Mouse (Mus musculus) right cerebral cortex, postnatal 36 days (tissue): Measurements from ENCODE around the gene Nfe2l1.
A peak's percentile ranks its signal among the peaks of the same experiment; 100 is the strongest.

Experiments
- DNase-seq, 2 experiments: peaks; one replicate each; pipeline ENCODE4 v3.0.0; 2022; ENCODE audit warnings: low spot score in 2 of 2, mixed read lengths in 1 of 2

Gene Nfe2l1

DNA sequence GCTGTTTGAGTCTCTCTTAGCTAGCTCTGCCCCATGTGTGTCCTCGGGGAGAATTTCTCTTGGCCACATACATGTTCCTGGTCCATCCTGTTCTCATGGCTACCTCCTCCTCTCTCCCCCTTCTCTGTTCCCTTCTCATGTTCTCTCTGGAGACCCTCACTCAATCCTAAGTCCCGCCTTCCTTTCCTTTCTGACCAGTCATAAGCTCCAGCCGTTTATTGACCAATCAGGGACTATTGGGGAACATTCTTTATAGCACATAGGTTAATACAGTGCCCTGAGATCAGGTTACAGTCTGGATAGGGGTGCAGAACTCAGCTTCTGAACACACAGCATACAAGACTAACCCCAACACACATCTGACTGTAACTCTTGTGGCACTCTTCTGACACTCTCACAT lies 17.5 kb upstream of the Nfe2l1 start:
- no peak for DNase-seq

DNA sequence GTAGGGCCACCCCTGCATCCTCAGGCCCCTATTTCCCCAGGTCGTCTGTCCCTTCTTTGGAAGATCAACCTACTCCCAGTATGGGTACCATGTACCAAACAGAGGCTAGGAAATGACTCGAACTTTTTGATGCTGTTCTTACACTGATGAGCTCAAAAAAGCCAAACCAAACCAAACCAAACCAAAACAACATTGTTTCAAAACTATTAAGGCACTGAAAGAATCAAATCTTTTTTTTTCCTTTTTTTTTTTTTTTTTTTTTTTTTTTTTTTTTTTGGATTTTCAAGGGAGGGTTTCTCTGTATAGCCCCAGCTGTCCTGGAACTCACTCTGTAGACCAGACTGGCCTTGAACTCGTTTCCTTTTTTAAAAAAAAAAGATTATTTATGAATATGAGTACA lies 13.9 kb upstream of the Nfe2l1 start:
- no peak for DNase-seq

DNA sequence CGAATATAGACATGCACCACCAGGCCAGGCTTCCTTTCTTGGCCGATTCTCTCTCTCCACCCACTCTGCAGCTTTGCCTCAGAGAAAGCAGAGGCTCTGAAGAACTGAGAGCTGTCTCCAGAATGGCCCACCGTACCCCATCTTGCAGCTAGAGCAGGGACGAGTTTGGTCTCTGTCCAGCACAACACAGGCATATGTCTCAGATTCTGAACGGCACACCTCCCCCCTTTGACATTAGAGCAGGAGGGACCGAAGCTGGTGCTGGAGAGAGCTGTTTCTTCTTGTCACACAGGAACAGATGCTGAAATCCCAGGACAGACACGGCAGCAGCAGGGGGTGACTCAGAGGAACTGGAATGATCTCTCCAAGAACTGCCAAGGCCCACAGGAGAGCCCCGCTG lies 10.5 kb upstream of the Nfe2l1 start:
- peak; percentile 58 to 60 for DNase-seq

- DNase-seq = no peak
Observed at GRCm38 (mm10) chr11:96839877-96840276, 10.1 kb upstream of the Nfe2l1 start.

DNA sequence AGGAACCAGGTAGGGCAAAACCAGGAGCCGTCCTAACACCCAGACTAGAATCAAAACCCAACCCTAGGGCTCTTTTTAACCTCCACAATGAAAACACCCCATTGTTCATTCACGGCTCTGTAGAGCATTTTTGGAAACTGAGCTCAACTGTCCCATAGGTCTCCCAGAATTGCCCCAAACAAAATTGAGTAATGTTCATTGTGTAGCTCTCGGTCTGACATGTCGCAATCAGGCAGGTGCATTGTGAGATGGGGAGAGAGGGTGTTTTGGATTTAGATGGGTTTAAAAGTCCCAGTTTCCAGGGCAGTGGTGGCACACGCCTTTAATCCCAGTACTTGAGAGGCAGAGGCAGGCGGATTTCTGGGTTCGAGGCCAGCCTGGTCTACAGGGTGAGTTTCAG lies 9.7 kb upstream of the Nfe2l1 start:
- DNase-seq = no peak

- DNase-seq = no peak
Observed at GRCm38 (mm10) chr11:96838341-96838740, 8.6 kb upstream of the Nfe2l1 start.

DNA sequence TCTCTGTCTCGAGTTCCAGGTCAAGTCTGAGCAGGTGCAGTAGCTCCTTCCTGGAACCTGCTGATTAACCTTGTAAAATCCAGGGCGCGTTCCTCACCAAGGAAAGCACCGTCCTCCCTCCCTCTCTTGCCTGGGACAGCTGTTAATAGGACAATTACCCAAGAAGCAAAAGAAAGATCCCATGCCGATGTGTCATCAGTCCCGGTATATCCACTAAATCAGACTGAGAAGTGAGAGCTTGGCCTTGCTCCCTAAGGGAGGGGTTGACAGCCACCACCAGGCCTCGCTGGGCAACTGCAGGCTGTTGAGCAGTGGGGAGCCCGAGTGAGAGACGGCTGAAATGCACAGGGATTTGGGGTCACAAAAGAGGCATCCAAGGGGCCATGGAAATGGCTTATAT lies 7.5 kb upstream of the Nfe2l1 start:
- no peak for DNase-seq

DNA sequence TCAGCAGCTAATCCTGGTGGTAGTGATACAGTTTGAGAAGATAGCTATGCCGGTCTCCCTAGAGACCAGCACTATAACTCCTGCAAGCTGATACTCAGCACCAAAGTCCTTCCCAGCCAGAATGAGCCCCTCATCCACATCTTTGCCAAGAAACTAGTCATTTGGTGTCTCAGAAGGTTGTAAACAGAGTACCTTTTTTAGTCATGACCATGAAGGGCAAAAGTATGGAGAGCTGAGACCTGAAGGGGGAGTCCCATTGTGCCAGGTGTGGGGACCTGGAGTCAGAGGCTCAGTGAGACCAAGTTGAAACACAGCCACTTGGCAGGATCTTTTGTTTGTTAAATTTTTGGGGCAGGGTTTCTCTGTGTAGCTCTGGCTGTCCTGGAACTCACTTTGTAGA lies 4.4 kb upstream of the Nfe2l1 start:
- DNase-seq = no peak

GRCm38 (mm10) chr11:96832973-96833372 lies 3.2 kb upstream of the Nfe2l1 start:
- no peak for DNase-seq

DNA sequence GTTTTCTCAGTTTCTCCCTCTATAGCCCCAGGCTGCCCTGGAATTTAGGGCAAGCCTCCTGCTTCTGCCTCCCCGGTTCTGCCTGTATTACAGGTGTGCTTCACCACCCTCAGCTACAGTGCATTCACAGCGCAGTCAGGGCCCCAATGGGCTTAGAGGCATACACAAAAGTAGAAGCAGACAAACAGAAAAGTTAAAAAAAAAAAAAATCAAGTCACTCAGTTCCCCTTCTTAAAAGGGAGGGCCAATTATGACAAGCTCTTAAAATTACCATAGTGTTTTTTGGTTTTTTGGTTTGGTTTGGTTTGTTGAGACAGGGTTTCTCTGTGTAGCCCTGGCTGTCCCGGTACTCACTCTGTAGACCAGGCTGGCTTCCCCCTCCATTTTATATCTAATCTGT lies 2.8 kb upstream of the Nfe2l1 start:
- DNase-seq = no peak

DNA sequence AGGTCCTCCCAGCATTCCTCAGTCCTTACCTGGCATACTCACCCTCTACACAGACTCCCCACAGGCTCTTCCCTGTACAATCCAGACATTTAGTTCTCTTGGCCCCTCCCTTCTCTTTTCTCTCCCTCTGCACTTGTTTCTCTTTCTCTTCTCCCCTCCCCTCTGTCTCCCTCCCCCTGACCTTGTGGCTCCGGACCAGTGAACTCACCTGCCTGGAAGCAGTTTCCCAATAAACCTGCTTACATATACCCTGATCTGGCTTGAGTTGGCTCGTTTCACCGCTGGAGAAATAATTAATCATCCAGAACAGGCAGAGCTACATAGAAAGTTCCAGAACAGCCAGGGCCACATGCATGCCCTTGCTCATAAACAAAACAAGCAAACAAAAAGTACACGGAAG lies 1.7 kb upstream of the Nfe2l1 start:
- no peak for DNase-seq

GRCm38 (mm10) chr11:96830539-96831216 lies 910 bp upstream of the Nfe2l1 start:
- DNase-seq = no peak

DNA sequence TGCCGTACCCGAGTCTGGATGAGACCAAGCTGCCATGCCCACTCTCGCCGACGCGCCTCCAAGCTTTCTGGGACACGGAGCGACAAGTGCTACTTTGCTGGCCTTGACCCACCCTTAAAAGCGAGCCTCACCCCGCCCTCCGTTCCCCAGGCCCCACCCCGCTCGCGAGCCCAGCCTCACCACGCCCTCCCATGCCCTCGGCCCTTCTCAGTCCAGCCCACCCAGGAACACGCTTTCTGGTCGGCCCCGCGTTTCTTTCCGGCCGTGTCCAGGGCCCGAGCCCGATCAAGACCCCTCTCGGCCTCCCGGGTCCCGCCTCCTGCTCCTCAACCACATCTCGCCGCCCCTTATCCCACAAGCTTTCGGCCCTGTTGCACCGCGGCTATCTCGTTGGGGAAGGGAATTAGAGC lies 360 bp downstream of the Nfe2l1 start:
- peak; percentile 34 to 38 for DNase-seq

GRCm38 (mm10) chr11:96828881-96829280 lies 887 bp downstream of the Nfe2l1 start:
- DNase-seq = no peak

- no peak for DNase-seq
Observed at GRCm38 (mm10) chr11:96827917-96828316, 1.9 kb downstream of the Nfe2l1 start.

DNA sequence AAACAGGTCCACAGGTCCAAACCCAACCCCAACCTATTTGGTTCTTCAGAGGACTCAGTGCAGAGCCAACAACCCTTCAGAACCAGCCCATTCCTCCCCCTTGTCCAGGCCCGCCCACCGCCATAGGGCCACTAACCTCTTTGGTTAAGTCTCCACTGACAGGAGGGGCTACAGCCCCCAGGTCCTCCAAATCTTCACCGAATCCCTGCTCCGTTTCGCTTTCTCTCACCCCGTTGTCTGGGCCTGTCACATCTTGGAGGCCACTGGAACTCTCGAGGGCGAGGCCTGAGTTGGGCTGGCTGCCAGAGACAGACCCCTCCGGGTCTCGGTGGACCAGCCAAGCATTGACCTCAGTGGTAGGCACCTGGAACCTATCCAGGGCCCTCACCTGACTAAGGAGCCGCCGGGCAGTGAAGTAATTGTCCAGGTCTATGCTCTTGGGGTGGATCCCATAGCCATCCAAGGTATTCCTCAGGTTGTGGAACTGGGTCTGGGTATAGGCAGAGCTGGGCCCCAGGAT lies 2.6 kb downstream of the Nfe2l1 start:
- no peak for DNase-seq

DNA sequence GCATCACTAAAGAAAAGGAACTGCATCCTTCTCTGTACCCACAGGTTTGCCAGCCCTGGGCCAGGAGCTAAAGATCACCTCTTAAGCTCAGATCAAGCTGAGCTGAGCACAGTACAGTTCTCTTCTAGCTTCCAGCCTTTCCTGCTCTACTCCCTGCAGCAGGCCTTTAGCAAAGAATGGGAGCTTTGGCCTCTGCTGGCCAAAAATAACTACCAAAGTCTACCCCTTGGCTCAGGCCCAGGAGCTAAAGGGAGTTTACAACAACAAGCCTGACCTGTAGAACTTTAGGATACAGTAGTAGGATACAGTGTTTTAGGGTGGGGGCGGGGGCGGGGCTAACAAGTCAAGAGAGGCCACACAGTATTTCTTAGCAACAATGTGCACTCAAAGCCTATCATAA lies 3.3 kb downstream of the Nfe2l1 start:
- DNase-seq = no peak

DNA sequence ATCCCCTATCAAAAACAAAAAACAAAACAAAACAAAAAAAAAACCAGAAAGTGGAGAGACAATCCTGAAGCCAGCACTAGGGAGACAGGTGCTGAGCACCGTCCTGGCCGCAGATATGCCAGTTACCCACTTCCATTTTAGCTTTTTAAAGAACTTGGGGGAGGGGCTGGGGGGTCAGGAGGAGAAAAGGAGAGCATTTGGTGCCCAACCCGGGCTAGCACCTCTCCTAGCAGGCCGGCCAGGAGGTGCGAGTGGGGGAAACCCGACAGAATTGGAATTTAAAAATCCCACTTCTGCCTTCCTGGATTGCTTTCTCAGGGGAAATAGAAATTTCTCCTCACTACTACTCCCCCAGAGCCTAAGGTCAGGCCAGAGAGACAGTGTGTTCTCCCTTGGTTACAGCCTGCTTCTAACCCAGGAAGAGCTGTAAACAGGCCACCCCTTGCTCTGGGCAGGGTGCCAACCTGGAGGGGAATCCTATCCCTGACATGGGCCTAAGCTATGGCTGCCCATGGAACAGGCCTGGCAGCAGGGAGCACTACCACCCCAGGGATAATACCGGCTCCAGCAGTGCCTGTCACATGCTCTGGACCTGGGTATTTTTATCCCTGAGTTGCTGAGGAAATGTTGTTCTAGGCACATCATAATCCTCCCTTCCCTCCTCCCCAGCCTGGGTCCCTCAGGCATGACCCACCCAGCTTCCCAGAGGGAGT lies 4.8 kb downstream of the Nfe2l1 start:
- peak; percentile 43 to 51 for DNase-seq

DNA sequence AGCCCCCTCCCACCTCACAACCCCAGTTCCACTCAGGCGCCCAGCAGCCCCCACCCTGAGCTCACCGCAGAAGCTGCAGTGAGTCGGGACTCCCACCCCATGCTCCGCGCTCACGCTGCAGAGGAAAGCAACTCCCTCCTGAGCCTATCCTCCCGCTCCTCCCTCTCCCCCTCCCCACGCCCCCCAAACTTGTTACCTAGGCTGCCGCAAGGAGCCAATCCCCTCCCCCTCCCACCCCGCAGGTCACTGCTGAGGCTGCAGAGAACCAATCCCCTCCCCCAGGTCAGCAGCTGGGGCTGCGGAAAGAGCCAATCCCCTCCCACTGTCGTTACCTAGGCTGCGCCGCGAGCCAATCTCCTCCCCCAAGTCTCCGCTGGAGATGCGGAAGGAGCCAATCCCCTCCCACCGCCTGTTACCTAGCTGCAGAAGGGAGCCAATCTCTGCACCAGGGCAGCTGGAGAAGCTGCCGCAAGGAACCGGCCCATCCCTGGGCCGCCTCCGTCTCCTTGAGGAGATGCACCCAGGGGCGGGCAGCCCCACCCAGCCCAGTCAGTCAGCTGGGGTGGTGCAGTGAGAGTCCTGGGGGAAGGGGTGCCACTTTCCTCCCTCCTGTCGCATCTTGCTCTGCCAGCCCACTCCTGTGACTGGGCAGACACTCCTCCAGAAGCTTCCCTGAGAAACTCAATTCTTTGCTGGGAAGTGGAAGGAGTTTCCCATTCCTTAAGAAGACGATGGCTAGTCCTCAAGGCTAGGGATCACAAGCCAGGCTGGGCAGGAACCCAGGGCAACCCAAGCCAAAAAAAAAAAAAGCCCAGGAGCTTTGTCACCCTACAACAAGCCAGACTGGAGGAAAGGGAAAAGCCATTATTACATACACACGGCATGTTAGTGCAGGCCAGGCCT lies 5.6 kb downstream of the Nfe2l1 start:
- peak; percentile 88 to 93 for DNase-seq

DNA sequence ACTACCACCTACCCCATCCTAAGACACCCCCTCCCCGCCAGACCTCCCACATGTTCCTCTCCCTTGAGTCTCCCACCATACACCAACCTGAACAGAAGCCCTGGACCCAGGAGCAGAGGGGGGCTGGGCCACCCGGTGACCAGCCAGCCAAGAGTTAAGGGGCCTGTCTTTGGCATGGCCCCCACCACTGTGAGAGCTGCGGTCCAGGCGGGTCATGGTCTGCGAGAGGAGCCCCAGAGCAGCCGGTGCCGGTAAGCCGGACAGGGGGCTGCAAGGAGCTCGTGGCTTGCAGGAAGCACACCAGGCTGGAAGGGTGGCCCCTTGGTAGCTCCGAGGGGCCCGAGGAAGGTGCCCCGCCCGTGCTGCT lies 6.3 kb downstream of the Nfe2l1 start:
- DNase-seq = no peak

GRCm38 (mm10) chr11:96822675-96823470 lies 6.9 kb downstream of the Nfe2l1 start:
- DNase-seq = no peak

DNA sequence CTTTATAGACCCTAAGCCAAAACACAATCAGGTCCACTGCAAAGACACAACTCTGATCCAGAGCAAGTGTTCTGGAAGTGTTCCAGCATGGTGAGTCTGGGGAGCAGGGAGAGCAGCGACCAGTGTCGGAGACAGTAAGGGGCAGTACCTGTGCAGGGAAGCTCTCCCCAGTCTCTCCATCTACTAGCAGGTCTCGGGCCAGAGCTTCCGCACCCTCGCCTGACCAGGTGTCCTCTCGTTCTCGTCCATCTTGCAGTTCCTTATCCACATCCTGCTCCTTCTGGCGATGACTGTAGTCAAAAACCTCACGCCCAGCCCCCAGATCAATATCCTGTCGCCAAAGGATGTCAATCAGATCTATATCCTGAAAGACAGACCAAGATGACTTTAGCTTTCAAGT lies 7.8 kb downstream of the Nfe2l1 start:
- no peak for DNase-seq
